Mouse (Mus musculus): ENCODE measurements around the gene Plet1. TPM values are rescaled to one million over a fixed set of nuclear protein-coding genes. Genes with fewer than 3 reads are reported as not detected.

The Plet1 gene
- polyA plus RNA-seq, 1 experiment from 2014 or later: 4.2 TPM

- Histone ChIP-seq H3K36me3 (no peaks in the 10 kb centered on the region), H3K4me3 (no peak overlapping the region), H3K27me3 (ENCODE audit: insufficient read depth, poor library complexity, severe bottlenecking) (no peaks in the 10 kb centered on the region), H3K27ac (no peak overlapping the region), H3K9me3 (no peaks in the 10 kb centered on the region), H3K4me1 (peaks cover 13% of the 10 kb centered on the region; the same call in 1 of the 2 replicates)
- no peak for DNase-seq (ENCODE audit: low spot score)
- 73% methylated on average over 5 of the region's 5 CpGs for WGBS
Measured at GRCm38 (mm10) chr9:50552206-50552605, 57.9 kb downstream of the Plet1 start.

DNA sequence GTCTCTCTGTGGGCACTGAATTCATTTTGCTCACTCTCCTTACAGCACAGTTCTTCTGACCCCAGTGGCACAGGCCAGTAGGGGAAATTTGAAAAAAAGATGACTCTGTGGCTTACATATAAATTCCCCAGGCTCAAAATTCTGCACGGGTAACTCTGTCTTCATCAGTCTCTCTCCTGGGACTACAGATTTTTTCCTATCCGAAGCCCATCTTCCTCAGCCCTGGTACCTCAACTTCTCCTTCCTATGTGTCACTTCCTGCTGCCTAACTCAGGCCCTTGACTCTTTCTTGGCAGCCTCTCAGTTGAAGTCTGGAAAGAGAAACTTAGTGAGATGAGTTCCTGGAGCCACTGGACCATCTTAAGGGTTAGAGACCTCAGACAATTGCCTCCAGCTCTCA lies 59.2 kb downstream of the Plet1 start:
- no peak overlapping the region for H3K4me3 ChIP-seq
- 70% methylated on average over 2 of the region's 2 CpGs for WGBS
- no peak overlapping the region for H3K27ac ChIP-seq
- no peaks in the 10 kb centered on the region for H3K9me3 ChIP-seq
- no peak for DNase-seq (ENCODE audit: low spot score)
- H3K27me3 ChIP-seq (ENCODE audit: insufficient read depth, poor library complexity, severe bottlenecking): no peaks in the 10 kb centered on the region
- H3K36me3 ChIP-seq: no peaks in the 10 kb centered on the region
- H3K4me1 ChIP-seq: peaks cover 13% of the 10 kb centered on the region; the same call in 1 of the 2 replicates

- Histone ChIP-seq H3K9me3 (no peaks in the 10 kb centered on the region), H3K27me3 (ENCODE audit: insufficient read depth, poor library complexity, severe bottlenecking) (no peaks in the 10 kb centered on the region), H3K36me3 (no peaks in the 10 kb centered on the region), H3K27ac (0 out of 2 replicates have a peak within 1 kb of the TSS, but pooled peaks have one; percentile 42), H3K4me1 (peaks cover 13% of the 10 kb centered on the region; the same call in 1 of the 2 replicates), H3K4me3 (peak within 1 kb of the TSS; percentile 27; the same call in 1 of the 2 replicates)
- WGBS: 20% methylated on average over 12 of the region's 12 CpGs
- DNase-seq (ENCODE audit: low spot score): no peak
Measured at GRCm38 (mm10) chr9:50554241-50555093, 60.1 kb downstream of the Plet1 start, which contains the start of gene Il18. Gene Il18 (plus strand): TSS chr9:50554827.

GRCm38 (mm10) chr9:50555094-50555446 lies 60.7 kb downstream of the Plet1 start, which contains the start of gene Bco2:
Gene Bco2 (minus strand): TSS chr9:50555181.
- WGBS: 32% methylated on average over 2 of the region's 2 CpGs
- no peak for DNase-seq (ENCODE audit: low spot score)
- H3K4me1 ChIP-seq: peaks cover 13% of the 10 kb centered on the region; the same call in 1 of the 2 replicates
- H3K36me3 ChIP-seq: no peaks in the 10 kb centered on the region
- 0 out of 2 replicates have a peak within 1 kb of the TSS, but pooled peaks have one; percentile 42 for H3K27ac ChIP-seq
- peak within 1 kb of the TSS; percentile 27; the same call in 1 of the 2 replicates for H3K4me3 ChIP-seq
- H3K9me3 ChIP-seq: no peaks in the 10 kb centered on the region
- no peaks in the 10 kb centered on the region for H3K27me3 ChIP-seq (ENCODE audit: insufficient read depth, poor library complexity, severe bottlenecking)

Other genes with a start within 250 kb of the Plet1 start
- 151 and 194 TPM in 2 replicates for gene Rpl10-ps3, start 149.6 kb upstream of the Plet1 start, polyA plus RNA-seq (2016; fragmentation: Nextera tagmentation; extraction: Ambion mirVana)
- gene Pts, start 34.2 kb downstream of the Plet1 start, polyA plus RNA-seq (2016; fragmentation: Nextera tagmentation; extraction: Ambion mirVana): 78.6 and 92.2 TPM in 2 replicates
- gene Il18, start 60.3 kb downstream of the Plet1 start, polyA plus RNA-seq (2016; fragmentation: Nextera tagmentation; extraction: Ambion mirVana): 2.4 and 2.5 TPM in 2 replicates
- gene Bco2, start 60.7 kb downstream of the Plet1 start, polyA plus RNA-seq (2016; fragmentation: Nextera tagmentation; extraction: Ambion mirVana): 0.21 TPM in 1 of 2 replicates, not detected in the other
- gene Tex12, start 66.8 kb downstream of the Plet1 start, polyA plus RNA-seq (2016; fragmentation: Nextera tagmentation; extraction: Ambion mirVana): 0.25 TPM in 1 of 2 replicates, not detected in the other
- gene Sdhd, start 109.3 kb downstream of the Plet1 start, polyA plus RNA-seq (2016; fragmentation: Nextera tagmentation; extraction: Ambion mirVana): 552 and 673 TPM in 2 replicates
- 288 and 294 TPM in 2 replicates for gene Timm8b, start 109.4 kb downstream of the Plet1 start, polyA plus RNA-seq (2016; fragmentation: Nextera tagmentation; extraction: Ambion mirVana)
- gene Pih1d2, start 122.8 kb downstream of the Plet1 start, polyA plus RNA-seq (2016; fragmentation: Nextera tagmentation; extraction: Ambion mirVana): 3.4 and 5.3 TPM in 2 replicates
- gene Nkapd1, start 122.9 kb downstream of the Plet1 start, polyA plus RNA-seq (2016; fragmentation: Nextera tagmentation; extraction: Ambion mirVana): 14.8 and 20.8 TPM in 2 replicates
- gene Dlat, start 165.3 kb downstream of the Plet1 start, polyA plus RNA-seq (2016; fragmentation: Nextera tagmentation; extraction: Ambion mirVana): 105 and 151 TPM in 2 replicates
- 5.3 and 7.6 TPM in 2 replicates for gene Dixdc1, start 245.0 kb downstream of the Plet1 start, polyA plus RNA-seq (2016; fragmentation: Nextera tagmentation; extraction: Ambion mirVana)